Mouse (Mus musculus): ENCODE results near the gene Gm3045.

Gene Gm3045

GRCm38 (mm10) chr13:56438211-56439075 lies 12.0 kb downstream of the Gm3045 start, which contains the start of gene Slc25a48:
Slc25a48 (plus strand) TSS chr13:56438355.
- DNase-seq (ENCODE audit: low spot score): peak; percentile 45

- DNase-seq (ENCODE audit: low spot score): no peak
These were observed 17.0 kb downstream of the Gm3045 start for GRCm38 (mm10) chr13:56443411-56443810.

- DNase-seq (ENCODE audit: low spot score): no peak
These were observed 17.7 kb downstream of the Gm3045 start for GRCm38 (mm10) chr13:56444112-56444511.

GRCm38 (mm10) chr13:56444996-56445395 lies 18.6 kb downstream of the Gm3045 start:
- no peak for DNase-seq (ENCODE audit: low spot score)

- no peak for DNase-seq (ENCODE audit: low spot score)
These were observed 23.0 kb downstream of the Gm3045 start for GRCm38 (mm10) chr13:56449239-56450030.

GRCm38 (mm10) chr13:56450035-56450434 lies 23.6 kb downstream of the Gm3045 start:
- DNase-seq (ENCODE audit: low spot score): no peak

- DNase-seq (ENCODE audit: low spot score): no peak
These were observed 31.6 kb downstream of the Gm3045 start for GRCm38 (mm10) chr13:56458001-56458400.

- no peak for DNase-seq (ENCODE audit: low spot score)
These were observed 35.1 kb downstream of the Gm3045 start for GRCm38 (mm10) chr13:56461460-56461859.

GRCm38 (mm10) chr13:56462791-56463190 lies 36.4 kb downstream of the Gm3045 start:
- no peak for DNase-seq (ENCODE audit: low spot score)

- DNase-seq (ENCODE audit: low spot score): no peak
These were observed 36.9 kb downstream of the Gm3045 start for GRCm38 (mm10) chr13:56463261-56463660.

GRCm38 (mm10) chr13:56463750-56464149 lies 37.4 kb downstream of the Gm3045 start:
- no peak for DNase-seq (ENCODE audit: low spot score)

GRCm38 (mm10) chr13:56467786-56468185 lies 41.4 kb downstream of the Gm3045 start:
- no peak for DNase-seq (ENCODE audit: low spot score)

- DNase-seq (ENCODE audit: low spot score): no peak
These were observed 42.1 kb downstream of the Gm3045 start for GRCm38 (mm10) chr13:56468536-56468935.

- no peak for DNase-seq (ENCODE audit: low spot score)
These were observed 44.8 kb downstream of the Gm3045 start for GRCm38 (mm10) chr13:56471211-56471610.

GRCm38 (mm10) chr13:56471951-56472350 lies 45.6 kb downstream of the Gm3045 start:
- no peak for DNase-seq (ENCODE audit: low spot score)

- no peak for DNase-seq (ENCODE audit: low spot score)
These were observed 46.3 kb downstream of the Gm3045 start for GRCm38 (mm10) chr13:56472661-56473060.

- DNase-seq (ENCODE audit: low spot score): no peak
These were observed 49.0 kb downstream of the Gm3045 start for GRCm38 (mm10) chr13:56475363-56475762.

- DNase-seq (ENCODE audit: low spot score): no peak
These were observed 50.4 kb downstream of the Gm3045 start for GRCm38 (mm10) chr13:56476790-56477189.

- no peak for DNase-seq (ENCODE audit: low spot score)
These were observed 50.9 kb downstream of the Gm3045 start for GRCm38 (mm10) chr13:56477271-56477670.

GRCm38 (mm10) chr13:56478027-56478426 lies 51.6 kb downstream of the Gm3045 start:
- DNase-seq (ENCODE audit: low spot score): no peak

GRCm38 (mm10) chr13:56482146-56482545 lies 55.8 kb downstream of the Gm3045 start, which contains the start of gene Il9:
Il9 (minus strand) TSS chr13:56482246.
- no peak for DNase-seq (ENCODE audit: low spot score)

Data from urinary bladder, postnatal 25 days (tissue).